Mouse (Mus musculus) CH12.LX (cell line): ENCODE results near the gene Sept12.

ENCODE experiments used
- ELF1 ChIP-seq: IDR thresholded peaks from 2 replicates; pipeline ENCODE4 v1.6.1; 2014; ENCODE audit warnings: low read depth, mild to moderate bottlenecking, inconsistent platforms, low read length, improper control_type of control experiment
- GABPA ChIP-seq: IDR thresholded peaks from 2 replicates; pipeline ENCODE4 v1.6.1; 2012; ENCODE audit warnings: low read depth, low read length, improper control_type of control experiment, inconsistent platforms; ENCODE audit not compliant: insufficient replicate concordance
- MXI1 ChIP-seq: IDR thresholded peaks from 2 replicates; pipeline ENCODE4 v1.6.1; 2011; ENCODE audit warnings: mild to moderate bottlenecking, low read depth, low read length, improper control_type of control experiment
- NRF1 ChIP-seq: IDR thresholded peaks from 2 replicates; pipeline ENCODE4 v1.6.1; 2014; ENCODE audit warnings: low read depth, mild to moderate bottlenecking, inconsistent platforms, low read length, improper control_type of control experiment, moderate library complexity
- POLR2A ChIP-seq: IDR thresholded peaks from 2 replicates; pipeline ENCODE4 v1.6.1; 2011; ENCODE audit warnings: low read depth, mild to moderate bottlenecking, improper control_type of control experiment, low read length
- USF2 ChIP-seq: conservative IDR thresholded peaks from 2 replicates; pipeline ENCODE4 v1.6.1; 2011; ENCODE audit warnings: low read depth, low read length, improper control_type of control experiment

DNA sequence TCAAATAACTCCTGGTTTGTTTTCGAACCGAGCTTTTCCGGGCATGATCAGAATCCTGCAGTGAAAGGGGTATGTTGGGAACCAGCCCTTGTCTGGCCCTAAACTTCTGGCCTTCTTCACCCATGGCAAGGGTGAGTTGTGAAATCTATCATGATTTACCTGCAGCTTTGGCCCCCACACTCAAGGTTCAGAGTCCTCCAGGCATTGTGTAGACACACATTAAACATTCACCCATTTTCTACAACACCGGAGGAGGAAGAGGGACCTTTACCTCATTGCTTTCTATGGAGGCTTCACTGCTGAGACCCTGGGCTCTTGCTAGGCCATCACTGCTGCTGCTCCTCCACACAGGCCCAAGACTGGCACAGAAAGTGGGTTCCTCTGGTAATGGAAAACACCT, 50.3 kb downstream of the Sept12 start:
- TF ChIP-seq NRF1 (no peak), GABPA (no peak), USF2 (no peak), MXI1 (no peak), POLR2A (no peak), ELF1 (no peak)
